Mouse (Mus musculus): Measurements from ENCODE around the gene Ces1b. TPM values are rescaled to one million over a fixed set of nuclear protein-coding genes. Genes with fewer than 3 reads are reported as not detected.
A peak's percentile ranks its signal among the peaks of the same experiment; 100 is the strongest.

Ces1b gene
- 10 to 100 TPM in 1 of 2 experiments, 1 to 10 TPM in 1; 6.1 to 13.3 TPM for total RNA-seq (2021)
- long read RNA-seq, experiment 1, partial matches to known transcripts, result 12 of 30 reads
- long read RNA-seq, experiment 1, other reads (novel, unspliced or antisense), result 18 of 30 reads
- long read RNA-seq, experiment 2, partial matches to known transcripts, result 0 of 2 reads
- long read RNA-seq, experiment 2, other reads (novel, unspliced or antisense), result 2 of 2 reads

DNA sequence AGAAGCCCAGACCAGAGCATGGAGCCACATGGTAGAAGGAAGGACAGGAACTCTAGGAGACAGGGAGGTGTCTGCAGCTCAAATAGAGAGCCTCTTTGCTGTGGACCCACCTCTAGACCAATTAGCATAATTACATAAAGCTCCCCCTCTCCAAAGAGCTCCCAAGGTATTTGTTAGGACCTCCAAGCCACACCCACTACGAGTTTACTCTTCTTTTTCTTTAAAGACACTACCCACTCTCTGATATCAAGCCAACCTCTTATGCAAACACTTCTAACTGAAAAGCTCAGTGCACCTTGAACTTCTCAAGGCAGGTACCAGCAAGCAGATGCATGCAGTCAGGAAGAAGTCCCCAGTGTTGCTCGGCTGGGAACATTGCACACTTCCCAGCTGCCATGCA, at the start of gene Ces1b:
TSS of gene Ces1b (minus strand) at position 131 of the 400 bp plus-strand sequence.
- DNase-seq, result no peak

DNA sequence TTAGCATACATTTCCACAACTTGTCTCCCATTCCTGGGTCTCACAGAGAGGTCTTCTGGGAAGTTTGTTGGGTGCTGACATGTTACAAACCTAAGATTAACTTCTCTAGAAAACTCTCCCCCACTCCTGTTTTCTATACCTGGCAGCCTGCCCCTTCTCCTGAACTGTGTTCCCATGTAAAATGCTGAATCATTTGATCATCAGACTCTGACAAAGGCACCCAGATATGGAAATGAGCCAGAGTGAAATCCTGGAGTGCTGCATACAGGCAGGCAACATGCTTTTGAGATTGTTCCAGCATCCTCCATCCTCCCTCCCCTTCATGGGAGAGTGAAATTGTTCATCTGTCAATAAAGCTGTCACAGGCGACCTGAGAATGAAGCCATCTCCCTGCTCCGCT, 46.7 kb upstream of the Ces1b start:
- DNase-seq, result peak; percentile 12

DNA sequence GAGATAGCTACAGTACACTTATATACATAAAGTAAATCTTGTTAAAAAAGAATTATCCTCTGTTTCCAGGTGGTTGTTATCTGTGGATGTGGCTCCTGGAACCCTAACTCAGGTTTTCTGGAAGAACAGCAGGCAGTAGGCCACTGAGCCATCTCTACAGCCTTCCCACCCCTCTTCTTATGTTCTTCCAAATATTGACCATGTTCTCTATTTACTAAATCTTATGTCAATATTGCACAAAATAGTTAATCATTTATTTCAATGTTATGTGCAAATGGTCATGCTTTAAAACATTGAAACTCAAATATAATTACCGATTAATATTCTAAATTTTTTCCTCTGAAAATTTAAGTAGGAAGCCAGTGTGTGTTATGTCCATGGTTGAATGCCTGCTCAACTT, 42.2 kb upstream of the Ces1b start:
- no peak for DNase-seq

DNA sequence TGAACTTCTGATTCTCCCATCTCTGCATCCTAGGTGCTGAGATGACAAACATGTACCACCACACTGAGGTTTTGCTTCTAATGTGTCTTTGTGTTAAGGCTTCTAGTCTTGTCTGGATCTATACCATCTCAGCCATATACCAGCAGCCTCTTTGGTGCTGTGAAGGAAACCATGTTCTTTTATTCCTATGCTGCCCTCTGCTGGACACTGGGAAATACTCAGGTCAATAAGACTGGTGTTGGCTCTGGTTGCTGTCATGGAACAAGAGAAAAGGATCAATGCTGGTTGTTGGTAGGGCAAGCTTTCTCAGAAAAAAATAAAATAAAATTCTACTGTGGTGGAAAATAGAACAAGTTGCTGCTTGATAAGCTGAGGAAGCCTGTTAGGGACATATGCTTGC, 15.6 kb upstream of the Ces1b start:
- peak; percentile 39 for DNase-seq

DNA sequence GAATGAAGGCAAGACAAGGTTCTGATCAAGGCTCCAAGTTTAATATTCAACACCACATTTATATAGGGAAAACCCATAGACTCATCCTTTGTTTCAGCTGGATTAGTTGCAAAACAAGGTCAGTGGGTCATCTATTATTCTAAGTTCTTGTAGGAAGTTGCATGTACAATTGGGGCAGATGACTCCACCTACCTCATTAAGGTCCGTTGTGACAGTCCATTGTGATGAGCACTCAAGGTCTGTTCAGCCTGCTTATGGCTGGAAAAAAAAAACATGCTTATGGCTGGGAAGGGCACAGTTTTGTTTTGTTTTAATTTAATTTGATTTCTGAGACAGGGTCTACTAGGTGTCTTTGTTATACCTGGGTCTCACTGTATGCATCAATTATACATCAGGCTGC, 11.5 kb upstream of the Ces1b start:
- DNase-seq, result no peak

DNA sequence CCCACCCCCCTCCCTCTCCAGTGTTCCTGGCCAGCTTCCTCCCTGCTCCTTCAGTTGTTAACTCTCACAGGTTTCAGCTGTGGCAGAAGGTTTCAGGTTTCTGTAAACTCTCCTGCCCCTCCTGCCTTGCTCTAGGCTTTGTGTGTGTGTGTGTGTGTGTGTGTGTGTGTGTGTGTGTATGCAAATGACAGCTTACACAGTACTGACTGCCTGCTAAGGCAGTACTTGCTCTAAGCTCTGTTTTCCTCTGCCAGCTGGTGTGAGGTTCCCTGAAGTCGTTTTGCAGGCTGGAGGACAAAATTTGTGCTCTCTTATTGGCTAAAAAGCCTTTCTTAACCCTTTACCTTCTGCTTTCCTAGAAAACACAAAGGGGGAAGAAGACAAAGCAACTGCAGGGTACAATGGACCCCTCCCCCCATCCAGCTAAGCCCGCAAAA, 8.9 kb upstream of the Ces1b start:
- no peak for DNase-seq

DNA sequence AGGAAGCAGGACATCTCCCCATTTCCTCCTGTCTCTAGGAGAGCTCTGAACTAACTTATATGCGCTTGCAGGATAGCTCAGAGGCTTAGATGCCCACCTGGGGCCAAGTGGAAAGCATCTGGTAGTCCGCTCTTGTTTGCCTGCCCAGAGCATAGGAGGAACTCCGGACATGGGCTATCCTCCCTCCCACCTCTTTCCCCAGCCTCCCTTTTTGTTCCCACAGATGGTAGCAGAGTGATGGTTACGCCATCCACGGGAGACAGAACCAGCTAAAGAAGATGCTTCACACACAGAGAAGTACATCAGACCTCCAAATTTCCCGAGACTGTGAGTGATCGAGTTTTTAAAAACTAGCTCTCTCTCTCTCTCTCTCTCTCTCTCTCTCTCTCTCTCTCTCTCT, 8.4 kb upstream of the Ces1b start:
- DNase-seq, result no peak

DNA sequence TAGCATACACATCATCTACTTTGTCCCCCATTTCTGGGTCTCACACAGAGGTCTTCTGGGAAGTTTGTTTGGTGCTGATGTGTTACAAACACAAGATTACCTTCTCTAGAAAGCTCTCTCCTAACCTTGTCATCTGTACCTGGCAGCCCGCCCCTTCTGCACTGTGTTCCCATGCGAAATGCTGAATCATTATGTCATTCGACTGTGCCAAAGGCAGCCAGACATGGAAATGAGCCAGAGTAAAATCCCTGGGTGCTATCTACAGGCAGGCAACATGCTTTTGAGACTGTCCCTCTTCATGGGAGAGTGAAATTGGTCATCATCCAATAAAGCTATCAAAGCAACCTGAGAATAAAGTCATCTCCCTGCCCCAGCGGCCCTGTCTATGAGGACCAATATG, 4.6 kb downstream of the Ces1b start:
- DNase-seq, result peak; percentile 17

DNA sequence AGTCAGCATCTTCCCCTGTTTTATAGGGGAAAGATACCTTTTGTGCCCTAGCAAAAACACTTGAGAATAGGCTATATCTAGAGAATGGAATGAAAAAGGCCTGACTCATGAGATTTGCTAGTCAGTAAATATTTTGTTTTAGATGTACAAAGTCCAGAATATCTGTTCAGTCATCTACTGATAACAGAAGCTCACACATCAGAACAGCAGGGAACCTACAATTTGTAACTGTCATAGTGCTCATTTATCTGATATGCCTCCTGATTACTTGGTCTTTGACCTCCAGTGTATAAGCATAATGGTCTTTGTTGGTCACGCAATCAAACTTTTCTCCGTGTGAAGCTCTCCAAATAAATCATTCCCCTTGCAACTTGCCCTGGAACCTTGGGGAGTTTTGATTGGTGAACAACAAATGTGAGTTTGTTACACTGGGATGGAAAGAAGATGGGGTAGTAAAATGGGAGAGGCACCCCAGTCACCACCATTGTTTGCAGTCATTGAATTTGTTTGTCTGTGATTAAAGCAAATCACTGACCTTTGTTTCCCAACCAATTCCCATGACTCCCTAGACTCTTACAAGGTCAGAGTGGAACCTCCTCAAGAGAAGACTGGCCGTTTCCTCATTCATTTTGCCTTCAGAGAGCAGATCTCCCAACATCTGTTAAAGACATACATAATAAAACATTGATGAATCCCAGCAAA, 16.2 kb downstream of the Ces1b start:
- no peak for DNase-seq

DNA sequence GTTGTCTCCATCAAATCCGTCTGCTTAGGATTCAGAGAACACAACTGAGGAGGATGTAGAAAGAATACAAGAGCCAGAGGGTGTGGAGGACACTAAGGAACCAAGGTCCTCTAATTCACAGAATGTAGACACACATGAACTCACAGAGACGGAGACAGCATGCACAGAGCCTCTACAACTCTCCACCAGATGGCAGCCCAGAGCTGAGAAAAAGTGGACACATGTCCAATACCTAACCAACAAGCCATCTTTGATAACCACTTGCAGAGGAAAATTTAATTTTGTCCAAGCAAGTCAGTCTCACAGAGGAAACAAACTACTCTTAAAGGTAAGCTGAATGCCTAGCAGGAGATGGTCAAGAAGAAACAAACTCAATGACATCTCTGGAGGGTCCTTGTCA, 20.6 kb downstream of the Ces1b start:
- DNase-seq, result peak; percentile 73

DNA sequence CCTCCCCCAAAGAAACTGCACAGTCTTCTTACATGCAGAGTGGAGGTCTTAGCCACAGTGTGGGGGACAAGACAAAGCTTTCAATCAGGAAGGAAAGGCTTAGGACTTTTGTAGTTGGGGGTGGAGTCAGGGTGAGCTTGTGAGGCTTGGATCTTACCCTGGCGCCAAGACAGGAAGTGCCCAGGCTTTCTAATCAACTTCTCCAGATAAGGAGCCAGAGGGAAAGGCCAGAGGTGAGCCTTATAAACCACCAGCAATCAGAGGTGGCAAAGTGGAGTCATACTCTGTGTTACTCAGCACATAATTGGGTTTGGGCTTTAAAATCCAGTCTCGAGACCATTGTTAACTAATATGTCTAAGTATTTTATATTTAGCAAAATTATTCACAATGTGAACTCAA, 24.6 kb downstream of the Ces1b start:
- no peak for DNase-seq

DNA sequence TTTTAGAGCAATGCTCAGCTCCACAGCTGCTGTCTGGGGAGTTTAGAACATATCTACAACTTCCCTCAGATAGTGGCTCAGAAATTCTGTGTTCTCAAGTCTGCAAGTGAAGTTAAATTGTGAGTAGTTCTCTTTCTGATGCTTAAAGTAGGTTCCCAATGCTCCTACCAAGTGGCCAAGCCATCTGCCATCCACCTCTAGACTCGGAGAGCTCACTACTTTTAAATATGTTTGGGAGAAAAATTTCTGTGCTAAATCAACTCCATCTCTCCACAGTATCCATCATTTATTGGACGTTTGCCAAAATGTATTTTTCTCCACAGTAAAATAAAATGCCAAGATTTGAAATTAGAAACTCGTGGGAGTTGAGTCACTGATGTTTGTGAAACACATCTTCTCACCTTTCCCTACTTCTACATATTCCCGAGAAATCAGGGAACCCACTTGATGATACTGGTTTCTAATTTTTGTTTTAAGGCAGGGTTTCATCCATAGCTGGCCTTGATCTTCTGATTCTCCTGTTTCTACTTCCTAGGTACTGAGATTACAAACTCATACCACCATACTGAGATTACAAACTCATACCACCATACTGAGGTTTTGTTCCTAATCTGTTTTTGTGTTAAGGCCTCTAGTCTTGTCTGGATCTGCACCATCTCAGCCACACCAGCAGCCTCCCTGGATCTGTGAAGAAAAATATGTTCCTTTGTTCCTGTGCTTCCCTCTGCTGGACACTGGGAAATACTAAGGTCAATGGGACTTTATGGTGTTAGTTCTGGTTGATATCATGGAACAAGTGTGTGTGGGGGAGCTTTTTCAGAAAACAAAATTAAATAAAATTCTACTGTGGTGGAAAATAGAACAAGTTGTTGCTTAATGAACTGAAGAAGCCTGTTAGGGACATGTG, 31.1 kb downstream of the Ces1b start:
- DNase-seq, result no peak

DNA sequence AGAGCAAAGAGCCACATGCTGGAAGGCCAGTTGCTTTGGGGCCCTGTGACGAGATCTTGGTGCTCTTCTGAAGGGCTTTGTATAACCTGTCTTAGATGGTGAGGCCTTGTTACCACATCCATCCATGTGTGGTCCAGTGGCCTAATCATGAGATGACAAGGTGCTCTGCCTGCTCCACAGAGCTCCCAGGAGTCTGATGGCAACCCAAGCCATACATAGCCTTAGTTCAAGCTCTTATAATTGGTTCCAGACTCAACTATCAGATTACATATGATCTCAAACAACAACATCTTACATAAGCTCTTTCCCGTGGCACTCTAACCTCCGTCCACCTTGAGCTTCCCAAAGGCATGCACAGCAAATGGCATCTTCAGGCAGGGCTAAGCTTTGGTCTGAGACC, 31.7 kb downstream of the Ces1b start, which contains the start of gene Ces1a:
TSS of gene Ces1a (minus strand) at position 101 of the 400 bp plus-strand sequence.
- DNase-seq, result no peak

DNA sequence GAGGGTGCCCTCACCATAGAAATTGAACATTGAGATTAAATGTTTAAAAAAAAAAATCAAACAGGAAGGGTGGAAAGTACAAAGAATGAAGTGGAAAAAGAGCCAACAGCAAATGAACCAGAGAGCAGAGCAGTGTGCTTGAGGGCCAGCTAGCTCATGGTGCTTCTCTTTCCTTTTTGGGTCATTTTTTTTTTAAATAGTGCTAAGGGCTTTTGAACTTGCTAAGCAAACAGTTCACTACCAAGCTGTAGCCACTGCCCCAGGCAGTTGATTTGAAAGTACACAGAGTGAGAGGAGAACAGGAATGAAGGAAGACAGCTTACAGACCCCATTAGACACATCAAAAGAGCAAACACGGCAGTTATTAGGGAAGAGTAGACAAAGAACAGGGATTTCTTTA, 36.7 kb downstream of the Ces1b start:
- DNase-seq, result no peak

DNA sequence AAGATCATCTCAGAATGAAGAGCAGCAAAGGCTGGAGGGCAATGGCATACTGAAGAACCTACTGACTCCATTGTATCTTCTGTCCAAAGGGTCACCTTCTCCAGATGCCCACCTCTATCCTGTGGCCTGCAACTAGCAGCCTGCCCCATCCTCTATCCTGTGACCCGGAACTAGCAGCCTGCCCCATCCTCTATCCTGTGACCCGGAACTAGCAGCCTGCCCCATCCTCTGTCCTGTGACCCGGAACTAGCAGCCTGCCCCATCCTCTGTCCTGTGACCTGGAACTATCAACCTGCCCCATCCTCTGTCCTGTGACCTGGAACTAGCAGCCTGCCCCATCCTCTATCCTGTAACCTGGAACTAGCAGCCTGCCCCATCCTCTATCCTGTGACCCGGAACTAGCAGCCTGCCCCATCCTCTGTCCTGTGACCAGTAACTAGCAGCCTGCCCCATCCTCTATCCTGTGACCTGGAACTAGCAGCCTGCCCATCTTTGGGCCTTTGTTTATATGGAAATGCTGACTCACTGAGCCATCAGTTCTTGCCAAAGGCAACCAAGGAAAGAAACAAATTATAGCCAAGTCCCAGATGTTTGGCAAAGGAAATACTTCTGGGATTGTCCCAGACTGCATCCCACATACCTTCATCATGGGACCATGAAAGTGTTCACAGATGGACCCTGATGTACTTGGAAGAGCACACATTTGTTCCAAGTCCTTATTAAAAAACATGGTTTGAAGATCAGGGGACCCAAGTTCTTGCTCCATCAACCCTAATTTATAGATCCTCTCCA, 38.8 kb downstream of the Ces1b start:
- no peak for DNase-seq

DNA sequence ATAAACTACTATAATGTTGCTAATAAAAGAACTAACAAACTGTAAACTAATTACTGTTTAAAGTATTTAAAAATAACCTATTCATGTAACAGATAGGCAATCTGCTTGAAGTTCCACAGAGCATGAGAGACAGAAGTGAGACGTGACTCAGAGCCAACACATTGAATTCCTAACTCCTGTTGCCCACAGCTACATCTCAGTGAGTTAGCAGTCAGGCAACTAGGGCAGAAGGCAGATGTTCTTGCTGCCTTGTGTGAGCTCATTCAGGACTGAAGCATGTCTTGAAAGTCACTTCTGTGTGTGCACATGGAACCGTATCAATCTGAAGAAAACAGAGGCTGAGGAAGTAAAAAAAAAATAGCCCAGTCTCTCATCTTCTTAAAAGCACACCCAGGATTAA, 39.6 kb downstream of the Ces1b start:
- DNase-seq, result no peak

DNA sequence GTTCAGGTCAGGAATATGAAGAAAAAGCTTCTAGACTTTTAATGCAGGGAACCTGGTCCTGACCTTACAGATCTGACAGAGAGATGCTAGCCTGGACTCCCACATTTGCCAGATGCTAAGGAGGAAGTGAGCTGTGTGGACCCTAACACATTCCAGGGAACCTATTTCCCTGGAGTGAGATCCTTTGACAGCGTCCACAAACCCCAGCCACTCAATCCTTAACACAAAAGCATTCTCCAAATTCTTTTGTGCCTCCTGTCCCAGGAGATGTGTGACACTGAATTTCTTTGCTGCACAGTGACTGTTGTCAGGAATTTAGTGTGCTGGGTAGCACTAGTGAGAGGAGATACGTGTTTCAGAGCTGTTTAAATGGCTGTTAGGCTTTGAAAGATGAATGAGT, 41.0 kb downstream of the Ces1b start:
- no peak for DNase-seq

DNA sequence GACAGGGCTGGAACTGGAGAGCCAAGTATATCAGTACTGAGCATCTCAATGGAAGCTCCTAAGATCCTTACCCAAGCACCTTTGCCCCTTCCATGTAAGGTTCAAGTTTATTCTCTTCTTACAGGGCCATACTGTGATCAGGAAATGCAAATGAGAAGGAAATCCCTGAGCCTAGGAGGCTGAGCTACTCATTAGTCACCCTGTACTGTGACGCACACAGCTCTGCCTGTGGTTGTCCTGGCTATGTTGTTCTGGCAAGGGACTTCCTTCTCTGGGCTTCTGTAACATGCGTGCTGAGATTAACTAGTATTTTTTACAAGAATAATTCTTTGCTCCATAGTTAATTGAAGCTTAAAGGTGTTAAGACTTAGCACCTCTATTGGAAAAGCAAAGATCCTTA, 49.2 kb downstream of the Ces1b start:
- no peak for DNase-seq

DNA sequence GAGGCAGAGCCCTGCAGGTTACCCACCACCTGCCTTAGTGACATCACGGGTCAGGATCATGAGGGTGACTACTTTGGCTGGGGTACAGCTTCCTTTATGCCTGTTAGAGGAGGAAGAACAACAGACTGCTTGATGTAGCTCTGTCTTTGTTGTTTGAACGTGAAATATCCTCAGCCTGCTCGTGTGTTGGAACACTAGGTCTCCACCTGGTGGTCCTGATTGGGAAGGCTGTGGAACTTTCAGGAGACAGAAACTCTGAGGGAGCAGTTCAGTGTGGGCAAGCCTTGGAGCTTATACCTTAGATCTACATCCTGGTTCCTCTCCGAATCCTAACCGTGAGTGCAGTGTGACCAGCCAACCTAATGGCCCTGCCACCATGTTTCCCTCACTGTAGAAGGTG, 58.1 kb downstream of the Ces1b start:
- no peak for DNase-seq

DNA sequence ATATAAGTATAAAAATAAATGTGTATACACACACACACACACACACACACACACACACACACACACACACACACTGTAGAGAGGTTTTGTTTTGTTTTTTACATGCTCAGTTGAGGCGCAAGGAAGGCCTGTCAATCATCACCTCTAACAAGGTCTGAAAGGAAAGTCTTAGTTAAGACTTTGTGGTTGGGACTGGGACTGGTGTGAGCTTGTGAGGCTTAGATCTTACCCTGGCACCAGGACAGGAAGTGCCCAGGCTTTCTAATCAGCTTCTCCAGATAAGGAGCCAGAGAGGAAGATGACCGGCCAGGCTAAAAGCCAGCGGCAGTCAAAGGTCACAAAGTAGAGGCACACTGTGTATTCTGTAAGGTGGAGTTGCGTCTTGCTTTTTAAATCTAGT, 65.5 kb downstream of the Ces1b start:
- DNase-seq, result no peak

DNA sequence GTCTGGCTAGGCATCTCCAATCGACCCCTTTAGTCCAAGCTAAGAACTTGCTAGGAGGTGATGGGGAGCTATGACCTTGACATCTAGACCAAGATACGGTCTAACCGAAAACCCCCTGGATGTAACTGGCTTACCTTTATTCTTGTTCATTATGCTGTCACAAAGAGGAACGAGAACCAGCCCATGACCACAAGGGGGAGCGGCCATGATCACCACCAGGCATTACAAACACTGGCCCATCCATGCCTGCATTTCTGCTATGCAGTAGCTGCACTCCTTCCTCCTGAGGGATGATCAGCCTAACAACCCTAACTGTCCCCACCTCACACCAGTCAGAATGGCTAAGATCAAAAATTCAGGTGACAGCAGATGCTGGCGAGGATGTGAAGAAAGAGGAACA, 67.6 kb downstream of the Ces1b start:
- no peak for DNase-seq

DNA sequence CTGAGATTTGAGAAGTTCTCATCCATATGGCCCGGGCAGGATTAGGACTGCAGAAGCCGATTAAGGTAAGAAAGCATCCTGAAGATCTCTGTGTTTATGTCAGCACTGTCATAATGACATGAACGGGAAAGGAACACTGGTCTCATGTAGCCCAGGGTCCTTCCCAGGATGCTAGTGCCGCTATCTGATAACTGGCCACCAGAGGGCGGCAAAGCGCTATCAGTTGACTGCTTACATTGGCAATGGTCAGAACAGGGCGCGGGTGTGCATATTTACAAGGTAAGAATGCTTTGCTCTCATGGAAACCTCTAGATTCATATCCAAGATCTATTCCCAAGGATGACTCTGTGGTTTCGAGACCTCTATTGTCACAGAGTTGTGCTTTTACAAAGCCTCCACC, 68.4 kb downstream of the Ces1b start:
- peak; percentile 90 for DNase-seq

Data from adrenal gland, postnatal 10 days (tissue).